Mouse (Mus musculus) midbrain, embryonic 16.5 days (tissue): ENCODE results near the gene Ttc6. TPM values are rescaled to one million over a fixed set of nuclear protein-coding genes. Genes with fewer than 3 reads are reported as not detected.

ENCODE experiments used
- ATAC-seq: fragments of 200-750 bp; cut with Nextera tagmentation; 2 replicates; pipeline ENCODE4 v1.8.0; 2017; ENCODE audit warnings: moderate TSS enrichment
- H3K27ac ChIP-seq: fragments of 300-500 bp; sonication (generic); 2 replicates; pipeline ENCODE4 v1.5.1; 2014; ENCODE audit warnings: mild to moderate bottlenecking, low read length, mixed read lengths
- H3K27me3 ChIP-seq: fragments of 300-500 bp; sonication (generic); 2 replicates; pipeline ENCODE4 v1.6.1; 2014; ENCODE audit warnings: low read depth, low read length, mixed read lengths; ENCODE audit not compliant: control insufficient read depth, insufficient read depth
- H3K36me3 ChIP-seq: fragments of 300-500 bp; sonication (generic); 2 replicates; pipeline ENCODE4 v1.6.1; 2014; ENCODE audit warnings: mild to moderate bottlenecking, low read length, moderate library complexity, mixed read lengths; ENCODE audit not compliant: control insufficient read depth, insufficient read depth
- H3K4me1 ChIP-seq: fragments of 300-500 bp; sonication (generic); 2 replicates; pipeline ENCODE4 v1.6.1; 2014; ENCODE audit warnings: mild to moderate bottlenecking, low read length, mixed read lengths; ENCODE audit not compliant: control insufficient read depth, insufficient read depth
- H3K4me2 ChIP-seq: fragments of 300-500 bp; sonication (generic); 2 replicates; pipeline ENCODE4 v1.6.1; 2014; ENCODE audit warnings: mild to moderate bottlenecking, low read length, mixed read lengths
- H3K4me3 ChIP-seq: fragments of 300-500 bp; sonication (generic); 2 replicates; pipeline ENCODE4 v1.5.1; 2014; ENCODE audit warnings: low read depth, mild to moderate bottlenecking, low read length, moderate library complexity, mixed read lengths
- H3K9ac ChIP-seq: fragments of 300-500 bp; sonication (generic); 2 replicates; pipeline ENCODE4 v1.6.1; 2014; ENCODE audit warnings: low read depth, low read length, mixed read lengths
- H3K9me3 ChIP-seq: fragments of 300-500 bp; sonication (generic); replicated peaks from 2 replicates; pipeline ENCODE4 v1.6.1; 2014; ENCODE audit warnings: mild to moderate bottlenecking, low read length, mixed read lengths; ENCODE audit not compliant: control insufficient read depth, poor library complexity, severe bottlenecking
- WGBS: fragments of 180-500 bp; shearing (Covaris S2); extraction: QIAGEN DNeasy Blood & Tissue Kit; methylation state at CpG from one replicate; pipeline ENCODE4 v1.1.7; 2014; 5-methylcytosine and 5-hydroxymethylcytosine counted together
- polyA plus RNA-seq: library from polyadenylated mRNA; unstranded; fragments of >200 nt; fragmentation: Nextera tagmentation; extraction: Ambion mirVana; gene quantifications from 2 replicates; pipeline ENCODE4 v1.2.1, GENCODE M21; 2015

The Ttc6 gene
- polyA plus RNA-seq, 1 experiment from 2014 or later = 1.3 TPM

DNA sequence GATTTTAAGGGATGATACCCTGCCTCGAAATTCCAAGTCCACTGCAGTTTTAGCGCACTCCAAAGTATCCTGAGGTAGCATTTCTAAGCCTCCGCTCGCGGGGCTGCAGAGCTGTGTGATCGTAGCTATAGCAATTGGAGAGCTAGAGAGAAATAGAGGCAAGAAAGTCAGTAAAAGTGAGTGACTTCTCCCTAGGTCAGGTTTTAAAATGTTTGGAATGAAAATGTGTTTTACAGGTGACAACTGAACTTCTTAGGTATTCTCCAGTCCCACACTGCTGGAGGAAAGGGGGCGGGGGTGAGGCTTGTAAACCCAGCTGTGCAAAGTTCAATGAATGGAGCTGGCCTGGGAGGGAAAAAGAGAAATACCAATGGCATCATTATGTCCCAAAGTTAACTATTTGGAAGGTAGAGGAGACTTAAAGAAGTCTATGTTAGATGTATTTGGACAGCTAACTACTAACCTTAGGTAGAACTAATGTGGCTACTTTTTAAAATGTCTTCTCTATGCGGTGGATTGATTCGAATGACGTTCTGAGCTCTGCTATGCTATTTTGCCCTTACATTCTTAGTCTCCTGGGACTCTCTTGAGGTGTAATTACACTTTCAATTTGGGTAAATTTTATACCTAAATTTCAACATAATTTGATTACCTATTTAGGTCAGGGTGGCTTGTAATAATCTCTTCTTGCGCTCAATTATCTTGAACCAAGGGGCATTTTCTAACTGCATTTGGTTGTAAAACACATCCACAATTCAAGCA, 26.8 kb upstream of the Ttc6 start:
- H3K36me3 ChIP-seq = no peaks in the 10 kb centered on the region
- no peak overlapping the region for H3K4me2 ChIP-seq
- ATAC-seq = no peak
- peaks cover 62% of the 10 kb centered on the region for H3K27me3 ChIP-seq
- 10% methylated on average over 11 of the region's 11 CpGs for WGBS
- no peaks in the 10 kb centered on the region for H3K9me3 ChIP-seq
- no peak overlapping the region for H3K4me3 ChIP-seq
- peaks cover 5% of the 10 kb centered on the region; the same call in 1 of the 2 replicates for H3K4me1 ChIP-seq
- H3K27ac ChIP-seq = no peak overlapping the region
- H3K9ac ChIP-seq = no peak overlapping the region

DNA sequence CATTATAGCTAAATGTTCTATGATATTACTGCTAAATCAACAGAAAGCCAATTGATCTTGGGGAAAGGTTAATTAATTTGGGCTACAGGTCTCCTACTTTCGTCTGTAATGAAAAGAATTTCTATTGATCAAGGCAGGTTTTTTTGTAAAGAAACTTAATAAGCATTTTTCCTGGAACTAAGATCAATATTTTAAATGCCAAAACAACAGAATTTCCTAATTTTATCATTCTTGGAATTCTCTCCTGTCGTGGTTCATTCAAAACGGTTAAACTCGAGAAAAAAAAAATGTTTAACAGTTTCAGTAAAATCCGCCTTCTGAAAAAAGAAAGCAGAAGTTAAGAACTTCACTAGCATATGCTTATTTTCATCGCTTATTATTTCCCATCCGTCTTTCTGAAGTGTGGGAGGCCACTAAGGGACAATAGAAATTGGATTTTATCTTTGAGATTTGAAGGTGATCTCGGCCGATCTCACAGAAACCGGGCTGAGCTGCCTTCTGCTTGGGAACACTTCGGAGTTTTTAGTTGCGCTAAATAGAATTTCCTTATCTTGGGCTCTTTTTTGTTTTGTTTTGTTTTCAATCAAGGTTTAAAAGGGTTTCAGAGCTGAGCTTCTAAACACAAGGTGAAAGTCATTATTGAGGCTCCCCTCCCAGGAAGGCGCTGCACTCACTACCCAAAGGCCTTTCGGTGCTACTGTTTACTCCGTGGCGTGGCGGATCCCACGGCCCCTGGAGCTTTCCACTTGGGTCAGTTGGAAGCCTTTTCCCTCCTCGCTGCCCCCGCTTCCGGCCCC, 25.9 kb upstream of the Ttc6 start:
- Histone ChIP-seq H3K4me2 (peak overlapping the region; percentile 40; the same call in 1 of the 2 replicates), H3K27me3 (peaks cover 61% of the 10 kb centered on the region), H3K4me3 (peak overlapping the region; percentile 3), H3K9me3 (no peaks in the 10 kb centered on the region), H3K36me3 (no peaks in the 10 kb centered on the region), H3K9ac (no peak overlapping the region), H3K4me1 (peaks cover 5% of the 10 kb centered on the region; the same call in 1 of the 2 replicates), H3K27ac (no peak overlapping the region)
- WGBS = under 1% methylated on average over 21 of the region's 21 CpGs
- no peak for ATAC-seq

DNA sequence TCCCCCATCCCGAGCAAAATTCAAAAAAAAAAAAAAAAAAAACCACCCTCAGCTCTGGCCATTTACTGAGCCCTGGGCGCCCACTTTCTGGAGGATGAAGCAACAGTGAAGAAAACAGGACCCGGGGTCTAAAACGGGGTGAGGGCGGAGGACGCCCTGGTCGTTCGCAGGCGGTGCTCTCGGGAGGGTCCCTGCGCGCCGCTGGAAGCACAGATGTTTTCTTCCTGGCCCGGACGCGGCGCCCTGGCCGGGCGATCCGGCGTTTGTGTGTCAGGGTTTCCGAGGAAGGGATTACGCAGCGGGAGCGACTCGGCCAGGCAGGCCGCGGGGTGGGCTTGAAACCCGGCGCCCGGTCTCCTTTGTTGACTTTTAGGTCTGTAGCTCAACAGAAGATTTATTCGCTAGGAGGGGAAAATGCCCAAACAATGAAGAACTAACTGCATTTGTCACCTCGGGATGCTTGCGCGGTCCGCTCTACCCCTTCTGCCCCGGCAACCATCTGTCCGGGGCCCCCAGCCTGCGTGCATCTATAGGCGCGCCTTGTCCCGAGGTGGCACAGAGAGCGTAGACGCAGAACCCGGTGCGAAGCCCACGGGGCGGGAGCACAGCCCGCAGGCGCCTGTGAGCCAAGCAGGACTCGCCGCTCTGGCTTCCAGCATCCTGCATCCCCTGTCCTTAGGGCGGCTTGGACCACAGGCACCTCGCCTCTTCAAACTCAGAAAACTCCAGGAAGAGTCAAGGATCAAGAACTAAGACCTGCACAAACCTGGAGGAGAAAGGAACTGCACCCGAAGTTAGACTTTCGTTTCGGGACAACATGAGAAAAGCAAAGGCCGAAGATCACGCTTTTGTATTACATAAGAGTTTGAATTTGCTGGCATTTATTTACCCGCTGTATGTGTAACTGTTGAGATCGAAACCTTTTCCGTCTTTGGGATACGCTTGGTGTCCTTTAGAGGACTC, 25.0 kb upstream of the Ttc6 start:
- Histone ChIP-seq H3K4me2 (peak overlapping the region; percentile 40), H3K9ac (no peak overlapping the region), H3K4me3 (peak overlapping the region; percentile 3), H3K9me3 (no peaks in the 10 kb centered on the region), H3K36me3 (no peaks in the 10 kb centered on the region), H3K27ac (no peak overlapping the region; the same call in 1 of the 2 replicates), H3K27me3 (peaks cover 55% of the 10 kb centered on the region), H3K4me1 (peaks cover 5% of the 10 kb centered on the region; the same call in 1 of the 2 replicates)
- ATAC-seq = 0 out of 2 replicates have a peak, but pooled peaks have one; percentile 26
- under 1% methylated on average over 62 of the region's 63 CpGs for WGBS

DNA sequence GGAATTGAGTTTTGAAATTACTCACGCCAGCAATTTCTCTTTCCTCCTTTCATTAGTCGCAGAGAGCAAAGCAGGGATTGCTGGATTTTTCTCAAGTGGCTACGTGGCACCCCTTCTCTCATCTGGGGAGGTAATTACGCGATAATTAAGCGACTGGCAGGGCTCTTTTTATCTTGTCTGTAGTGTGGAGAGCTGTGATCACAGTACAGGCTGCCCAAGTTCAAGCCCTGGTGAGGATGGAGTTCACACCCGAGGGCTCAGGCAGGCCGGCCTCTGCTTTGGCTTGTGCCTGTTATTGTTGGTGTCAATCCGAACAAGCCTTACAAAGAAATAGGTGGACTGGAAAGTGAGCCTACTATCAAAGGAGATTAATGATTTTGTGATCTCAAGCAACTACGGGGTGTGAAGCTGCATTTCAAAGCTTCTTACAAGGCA, 24.3 kb upstream of the Ttc6 start:
- no peak overlapping the region for H3K27ac ChIP-seq
- no peaks in the 10 kb centered on the region for H3K9me3 ChIP-seq
- H3K36me3 ChIP-seq = no peaks in the 10 kb centered on the region
- no peak for ATAC-seq
- no peak overlapping the region for H3K9ac ChIP-seq
- WGBS = 1% methylated on average over 10 of the region's 10 CpGs
- H3K27me3 ChIP-seq = peaks cover 53% of the 10 kb centered on the region
- peaks cover 5% of the 10 kb centered on the region; the same call in 1 of the 2 replicates for H3K4me1 ChIP-seq
- H3K4me3 ChIP-seq = no peak overlapping the region
- H3K4me2 ChIP-seq = no peak overlapping the region

DNA sequence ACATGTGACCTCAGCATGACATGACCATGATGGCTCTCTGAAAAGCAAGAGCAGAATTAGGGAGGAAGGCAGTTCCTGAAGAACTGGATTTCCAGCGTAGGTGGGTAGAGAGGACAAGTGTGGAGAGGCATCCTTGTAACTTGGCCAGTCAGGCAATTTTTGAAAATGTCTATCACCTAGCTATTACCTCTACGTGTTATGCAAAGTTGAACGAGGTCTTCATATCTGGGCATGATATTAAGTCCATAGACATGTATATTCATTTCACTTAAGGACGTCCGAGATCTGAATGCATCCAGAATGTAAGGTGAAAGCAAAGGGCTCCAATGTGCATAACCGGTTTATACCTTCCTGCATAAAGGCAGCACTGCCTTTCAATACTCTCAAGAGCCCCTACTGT, 22.8 kb upstream of the Ttc6 start:
- Histone ChIP-seq H3K27me3 (peaks cover 49% of the 10 kb centered on the region), H3K36me3 (no peaks in the 10 kb centered on the region), H3K4me1 (peaks cover 8% of the 10 kb centered on the region; the same call in 1 of the 2 replicates), H3K27ac (no peak overlapping the region), H3K9me3 (no peaks in the 10 kb centered on the region), H3K4me2 (no peak overlapping the region), H3K4me3 (no peak overlapping the region), H3K9ac (no peak overlapping the region)
- ATAC-seq = no peak
- WGBS = 12% methylated on average over 6 of the region's 6 CpGs

DNA sequence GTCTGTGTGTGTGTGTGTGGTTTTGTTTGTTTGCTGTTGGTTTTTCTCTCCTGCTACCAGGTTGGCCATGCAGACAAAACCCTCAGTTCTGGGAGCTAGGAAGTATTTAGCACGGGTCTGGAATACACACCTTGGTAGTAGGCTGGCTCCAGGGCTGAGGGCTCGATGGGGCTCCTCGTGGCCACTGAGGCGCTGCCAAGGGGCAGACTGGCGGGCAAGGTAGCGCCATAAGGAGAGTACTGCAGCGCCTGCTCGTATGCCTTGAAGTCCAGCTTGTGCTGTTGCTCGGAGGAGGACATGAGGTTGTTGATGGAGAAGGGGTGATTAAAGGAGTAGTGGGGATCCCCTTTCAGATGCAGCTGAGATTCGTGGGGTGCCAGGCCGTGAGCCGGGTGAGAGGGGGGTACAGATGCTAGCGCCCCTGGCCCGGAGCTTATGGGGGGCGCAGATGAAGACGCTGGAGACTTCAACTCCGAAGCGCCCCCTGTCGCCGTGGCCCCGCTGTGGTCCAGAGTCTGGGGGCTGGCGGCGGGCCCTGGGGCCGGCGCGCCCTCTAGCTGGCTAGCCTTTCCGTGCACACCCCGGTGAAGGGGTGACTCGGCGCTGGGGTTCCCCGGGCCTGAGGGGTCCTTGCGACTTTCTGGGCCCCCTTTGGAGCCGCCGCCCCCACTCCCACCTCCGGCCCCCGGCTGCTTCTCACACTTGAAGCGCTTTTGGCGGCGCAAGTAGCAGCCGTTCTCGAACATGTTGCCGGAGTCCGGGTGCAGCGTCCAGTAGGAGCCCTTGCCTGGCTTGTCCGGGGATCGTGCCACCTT, 21.8 kb upstream of the Ttc6 start:
- H3K27ac ChIP-seq = no peak overlapping the region
- H3K4me1 ChIP-seq = peaks cover 8% of the 10 kb centered on the region; the same call in 1 of the 2 replicates
- no peaks in the 10 kb centered on the region for H3K9me3 ChIP-seq
- 0 out of 2 replicates have a peak, but pooled peaks have one; percentile 9 for ATAC-seq
- 0 out of 2 replicates have a peak overlapping the region, but pooled peaks have one; percentile 9 for H3K4me3 ChIP-seq
- no peak overlapping the region for H3K4me2 ChIP-seq
- H3K36me3 ChIP-seq = no peaks in the 10 kb centered on the region
- H3K9ac ChIP-seq = no peak overlapping the region
- 1% methylated on average over 43 of the region's 46 CpGs for WGBS
- H3K27me3 ChIP-seq = peaks cover 49% of the 10 kb centered on the region

DNA sequence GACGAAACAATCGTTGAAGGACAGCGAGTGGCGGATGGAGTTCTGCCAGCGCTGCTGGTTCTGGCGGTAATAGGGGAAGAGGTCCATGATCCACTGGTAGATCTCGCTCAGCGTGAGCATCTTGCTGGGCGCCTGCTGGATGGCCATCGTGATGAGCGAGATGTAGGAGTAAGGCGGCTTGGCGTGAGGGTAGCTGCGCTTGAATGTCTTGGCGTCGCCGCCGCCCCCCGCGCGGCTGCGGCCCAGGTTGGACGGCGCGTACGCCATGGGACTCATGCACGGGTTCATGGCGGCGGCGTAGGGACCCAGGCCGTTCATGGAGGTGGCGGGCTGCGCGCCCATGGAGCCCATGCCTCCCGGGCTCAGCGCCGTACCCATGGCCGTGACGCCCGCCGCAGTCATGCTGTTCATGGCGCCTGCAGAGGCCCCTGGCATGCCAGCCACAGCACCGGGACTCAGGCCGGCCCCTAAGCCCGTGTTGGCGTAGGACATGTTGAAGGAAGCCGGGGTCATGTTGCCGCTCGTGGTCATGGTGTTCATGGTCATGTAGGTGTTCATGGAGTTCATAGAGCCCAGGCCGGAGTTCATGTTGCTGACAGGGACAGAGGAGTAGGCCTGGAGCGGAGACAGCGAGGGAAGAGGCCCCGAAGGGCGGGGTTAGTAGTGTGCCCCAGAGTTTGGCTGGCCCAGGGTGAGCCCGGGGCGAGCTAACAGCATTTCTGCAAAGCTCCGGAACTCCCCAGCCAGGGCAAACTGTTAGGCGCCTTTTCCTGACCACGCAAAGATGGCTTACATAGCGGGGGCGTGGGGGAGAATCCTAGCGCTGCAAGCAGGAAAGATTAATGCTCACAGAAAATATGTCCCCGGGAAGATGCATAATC, 20.9 kb upstream of the Ttc6 start:
- no peaks in the 10 kb centered on the region for H3K9me3 ChIP-seq
- H3K4me1 ChIP-seq = peaks cover 8% of the 10 kb centered on the region; the same call in 1 of the 2 replicates
- H3K27me3 ChIP-seq = peaks cover 52% of the 10 kb centered on the region
- peak; percentile 11; the same call in 1 of the 2 replicates for ATAC-seq
- 1% methylated on average over 60 of the region's 63 CpGs for WGBS
- peak overlapping the region; percentile 2; the same call in 1 of the 2 replicates for H3K4me2 ChIP-seq
- H3K9ac ChIP-seq = no peak overlapping the region
- 0 out of 2 replicates have a peak overlapping the region, but pooled peaks have one; percentile 17 for H3K27ac ChIP-seq
- H3K4me3 ChIP-seq = peak overlapping the region; percentile 9; the same call in 1 of the 2 replicates
- no peaks in the 10 kb centered on the region for H3K36me3 ChIP-seq
